Mouse (Mus musculus) forebrain, embryonic 11.5 days (tissue): Measurements from ENCODE around the gene Vmn2r29. TPM values are rescaled to one million over a fixed set of nuclear protein-coding genes. Genes with fewer than 3 reads are reported as not detected.
A peak's percentile ranks its signal among the peaks of the same experiment; 100 is the strongest.

Experiments
- ATAC-seq: fragments of 200-750 bp; cut with Nextera tagmentation; replicated peaks from 2 replicates; pipeline ENCODE4 v1.8.0; 2017; ENCODE audit warnings: moderate TSS enrichment; ENCODE audit not compliant: low FRiP score
- DNase-seq: peaks from one replicate; pipeline ENCODE4 v3.0.0-alpha.2; 2017; ENCODE audit warnings: low spot score
- H3K27ac ChIP-seq: fragments of 300-500 bp; sonication (generic); 2 replicates; pipeline ENCODE4 v1.5.1; 2014; ENCODE audit warnings: low read depth, low read length
- H3K27me3 ChIP-seq: fragments of 300-500 bp; sonication (generic); 2 replicates; pipeline ENCODE4 v1.6.1; 2014; ENCODE audit warnings: mild to moderate bottlenecking, low read length, mixed read lengths; ENCODE audit not compliant: control insufficient read depth, insufficient read depth
- H3K36me3 ChIP-seq: fragments of 300-500 bp; sonication (generic); 2 replicates; pipeline ENCODE4 v1.6.1; 2014; ENCODE audit warnings: mild to moderate bottlenecking, low read length, moderate library complexity, mixed read lengths; ENCODE audit not compliant: control insufficient read depth, insufficient read depth
- H3K4me1 ChIP-seq: fragments of 300-500 bp; sonication (generic); replicated peaks from 2 replicates; pipeline ENCODE4 v1.6.1; 2014; ENCODE audit warnings: low read length, mixed read lengths; ENCODE audit not compliant: control insufficient read depth, insufficient read depth
- H3K4me2 ChIP-seq: fragments of 300-500 bp; sonication (generic); 2 replicates; pipeline ENCODE4 v1.6.1; 2014; ENCODE audit warnings: low read depth, mild to moderate bottlenecking, low read length, moderate library complexity, mixed read lengths; ENCODE audit not compliant: severe bottlenecking
- H3K4me3 ChIP-seq: fragments of 300-500 bp; sonication (generic); 2 replicates; pipeline ENCODE4 v1.5.1; 2014; ENCODE audit warnings: low read depth, low read length
- H3K9ac ChIP-seq: fragments of 300-500 bp; sonication (generic); 2 replicates; pipeline ENCODE4 v1.6.1; 2014; ENCODE audit warnings: low read length
- H3K9me3 ChIP-seq: fragments of 300-500 bp; sonication (generic); 2 replicates; pipeline ENCODE4 v1.6.1; 2016; ENCODE audit warnings: low read length, mixed read lengths; ENCODE audit not compliant: control insufficient read depth
- WGBS: fragments of 180-500 bp; shearing (Covaris S2); extraction: QIAGEN DNeasy Blood & Tissue Kit; methylation state at CpG from one replicate; pipeline ENCODE4 v1.1.7; 2014; 5-methylcytosine and 5-hydroxymethylcytosine counted together
- polyA plus RNA-seq: library from polyadenylated mRNA; unstranded; fragments of >200 nt; fragmentation: Nextera tagmentation; extraction: Ambion mirVana; gene quantifications from 2 replicates; pipeline ENCODE4 v1.2.1, GENCODE M21; 2014

Vmn2r29 gene
- polyA plus RNA-seq, 1 experiment from 2014 or later = 0.24 TPM

GRCm38 (mm10) chr7:7187417-7188190, 59.5 kb downstream of the Vmn2r29 start:
- Histone ChIP-seq H3K27ac (no peak overlapping the region), H3K27me3 (no peaks in the 10 kb centered on the region), H3K4me2 (peak overlapping the region; percentile 36; the same call in 1 of the 2 replicates), H3K9me3 (no peaks in the 10 kb centered on the region), H3K9ac (no peak overlapping the region), H3K4me3 (peak overlapping the region; percentile 46), H3K4me1 (no peaks in the 10 kb centered on the region), H3K36me3 (no peaks in the 10 kb centered on the region; the same call in 1 of the 2 replicates)
- 36% methylated on average over 13 of the region's 13 CpGs for WGBS
- ATAC-seq (peak; percentile 80), DNase-seq (no peak)

DNA sequence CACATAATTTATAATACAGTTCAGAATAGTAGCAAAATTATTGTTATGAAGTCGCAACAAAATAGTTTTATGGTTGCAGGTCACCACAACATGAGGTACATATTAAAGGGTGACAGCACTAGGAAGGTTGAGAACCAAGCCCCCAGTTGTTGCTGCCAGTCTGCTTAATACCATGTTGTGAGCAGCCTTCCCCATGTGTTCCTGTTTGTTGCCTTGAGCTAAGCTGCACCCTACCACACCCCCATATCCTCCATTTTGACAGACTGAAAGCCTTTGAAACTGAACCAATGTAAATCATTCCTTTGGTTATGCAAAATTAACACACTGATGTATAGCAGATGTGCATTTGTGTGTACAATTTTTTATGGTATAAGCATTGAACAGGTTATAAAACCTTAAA, 61.2 kb downstream of the Vmn2r29 start:
- 96% methylated on average over 1 of the region's 1 CpGs for WGBS
- no peak for ATAC-seq
- H3K27ac ChIP-seq = no peak overlapping the region

More for the DNA sequence above, 61.2 kb downstream of the Vmn2r29 start:
- no peak overlapping the region for H3K4me3 ChIP-seq
- H3K27me3 ChIP-seq = no peaks in the 10 kb centered on the region
- H3K9ac ChIP-seq = no peak overlapping the region
- DNase-seq = no peak
- H3K36me3 ChIP-seq = no peaks in the 10 kb centered on the region; the same call in 1 of the 2 replicates
- H3K4me2 ChIP-seq = no peak overlapping the region
- H3K4me1 ChIP-seq = no peaks in the 10 kb centered on the region
- H3K9me3 ChIP-seq = no peaks in the 10 kb centered on the region

Other genes with a start within 250 kb of the Vmn2r29 start
- 14.5 and 17.9 TPM in 2 replicates for gene Zfp954, start 125.8 kb downstream of the Vmn2r29 start, polyA plus RNA-seq
- gene Zfp773, start 110.6 kb downstream of the Vmn2r29 start, polyA plus RNA-seq = 6.2 and 8.1 TPM in 2 replicates
- 2.5 and 3.5 TPM in 2 replicates for gene Zfp418, start 76.0 kb downstream of the Vmn2r29 start, polyA plus RNA-seq
- 10.8 and 11.3 TPM in 2 replicates for gene Zfp772, start 37.3 kb downstream of the Vmn2r29 start, polyA plus RNA-seq
- gene Gm45844, start 31.0 kb upstream of the Vmn2r29 start, polyA plus RNA-seq = 2.0 and 3.2 TPM in 2 replicates
- 52.2 and 53.8 TPM in 2 replicates for gene Clcn4, start 53.5 kb upstream of the Vmn2r29 start, polyA plus RNA-seq
- gene Vmn2r30, start 90.3 kb upstream of the Vmn2r29 start, polyA plus RNA-seq = not detected in 2 replicates
- not detected in 2 replicates for gene Gm45783, start 127.2 kb upstream of the Vmn2r29 start, polyA plus RNA-seq
- gene Vmn2r31, start 152.4 kb upstream of the Vmn2r29 start, polyA plus RNA-seq = not detected in 2 replicates
- not detected in 2 replicates for gene Vmn2r32, start 232.7 kb upstream of the Vmn2r29 start, polyA plus RNA-seq